Mouse (Mus musculus): ENCODE measurements around the gene Myo1d. TPM values are rescaled to one million over a fixed set of nuclear protein-coding genes. Genes with fewer than 3 reads are reported as not detected.

Myo1d gene
- 1 to 10 TPM; 6.4 to 7.0 TPM for total RNA-seq (2021)
- long read RNA-seq, experiment 1, full-length matches to known transcripts: 1 of 2 reads
- long read RNA-seq, experiment 1, partial matches to known transcripts: 1 of 2 reads
- long read RNA-seq, experiment 1, other reads (novel, unspliced or antisense): 0 of 2 reads
- long read RNA-seq, experiment 2, partial matches to known transcripts: 4 of 4 reads
- long read RNA-seq, experiment 2, other reads (novel, unspliced or antisense): 0 of 4 reads

GRCm38 (mm10) chr11:80779527-80780344 is at the start of gene Myo1d:
TSS of gene Myo1d (minus strand) at chr11:80780025.
- intact Hi-C loops (cut with DNase I; ENCODE audit: low total_unique reads): loop anchor here (10.0 kb wide), 1 partner anchor 75 kb away; no protein-coding TSS in a partner anchor
- peak; percentile 88 for DNase-seq

DNA sequence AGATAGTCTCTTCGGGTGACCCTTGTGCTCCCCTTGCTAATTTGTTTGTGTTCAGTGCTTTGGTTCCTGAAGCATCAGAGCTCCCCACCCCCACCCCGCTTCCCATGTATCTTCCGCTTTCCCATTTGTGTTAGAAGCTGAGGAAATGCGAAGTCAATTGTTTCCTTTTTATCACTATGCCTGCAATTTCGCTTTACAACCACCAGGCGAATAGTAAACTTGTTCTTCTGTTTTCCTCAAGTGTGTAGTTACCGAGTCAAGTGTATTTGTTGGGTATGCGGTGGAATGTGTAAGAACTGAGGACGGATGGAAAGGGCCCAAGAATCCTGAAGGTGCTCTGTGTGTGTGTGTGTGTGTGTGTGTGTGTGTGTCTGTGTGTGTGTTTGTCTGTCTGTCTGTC is 42.0 kb upstream of the Myo1d start:
- DNase-seq: no peak
- intact Hi-C loops (cut with DNase I; ENCODE audit: low total_unique reads): no loop called here

GRCm38 (mm10) chr11:80821296-80821695 is 41.5 kb upstream of the Myo1d start:
- intact Hi-C loops (cut with DNase I; ENCODE audit: low total_unique reads): no loop called here
- DNase-seq: peak; percentile 8

GRCm38 (mm10) chr11:80820085-80820484 is 40.3 kb upstream of the Myo1d start:
- intact Hi-C loops (cut with DNase I; ENCODE audit: low total_unique reads): no loop called here
- no peak for DNase-seq

DNA sequence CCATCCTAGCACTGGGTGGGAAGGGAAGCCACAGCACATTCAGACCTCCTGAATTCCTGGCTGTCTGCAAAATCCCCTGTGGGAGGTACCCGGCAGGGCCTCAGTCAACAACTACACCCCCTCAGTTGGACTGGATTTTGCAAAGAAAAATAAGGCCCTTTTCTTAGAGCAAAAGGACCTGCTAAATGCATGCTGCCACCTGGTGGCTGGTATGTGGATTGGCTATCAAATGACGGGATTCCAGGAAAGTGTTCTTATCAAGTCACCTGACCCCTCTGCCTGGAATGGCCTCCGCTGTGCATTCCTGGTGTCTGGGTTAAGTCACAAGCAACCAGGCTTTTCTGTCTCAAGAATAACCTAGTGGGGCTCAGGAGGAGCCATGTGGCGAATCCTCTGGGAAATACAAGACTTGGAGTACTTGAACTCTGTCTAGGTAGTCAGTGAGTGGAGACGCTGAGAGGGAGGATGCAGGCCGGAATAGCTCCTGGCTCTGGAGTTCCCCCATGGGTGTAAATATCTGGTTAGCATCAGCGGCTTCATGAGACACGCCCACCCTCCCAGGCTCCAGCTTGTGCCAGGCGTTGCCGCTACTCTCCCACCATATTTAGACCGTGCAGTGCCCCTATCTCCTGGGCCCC is 38.4 kb upstream of the Myo1d start:
- intact Hi-C loops (cut with DNase I; ENCODE audit: low total_unique reads): loop anchor here (5.0 kb wide), 1 partner anchor 121 kb away; no protein-coding TSS in a partner anchor
- peak; percentile 50 for DNase-seq

- no peak for DNase-seq
- intact Hi-C loops (cut with DNase I; ENCODE audit: low total_unique reads): loop anchor here (5.0 kb wide), 1 partner anchor 118 kb away; no protein-coding TSS in a partner anchor
Measured at GRCm38 (mm10) chr11:80815354-80815753, 35.5 kb upstream of the Myo1d start.

GRCm38 (mm10) chr11:80811156-80811555 is 31.3 kb upstream of the Myo1d start:
- intact Hi-C loops (cut with DNase I; ENCODE audit: low total_unique reads): no loop called here
- no peak for DNase-seq

- intact Hi-C loops (cut with DNase I; ENCODE audit: low total_unique reads): no loop called here
- DNase-seq: peak; percentile 28
Measured at GRCm38 (mm10) chr11:80809993-80810821, 30.4 kb upstream of the Myo1d start, which contains the start of gene Tmem98. TSS of gene Tmem98 (plus strand) at chr11:80810175.

GRCm38 (mm10) chr11:80809666-80809992 is 29.8 kb upstream of the Myo1d start:
- intact Hi-C loops (cut with DNase I; ENCODE audit: low total_unique reads): no loop called here
- no peak for DNase-seq

DNA sequence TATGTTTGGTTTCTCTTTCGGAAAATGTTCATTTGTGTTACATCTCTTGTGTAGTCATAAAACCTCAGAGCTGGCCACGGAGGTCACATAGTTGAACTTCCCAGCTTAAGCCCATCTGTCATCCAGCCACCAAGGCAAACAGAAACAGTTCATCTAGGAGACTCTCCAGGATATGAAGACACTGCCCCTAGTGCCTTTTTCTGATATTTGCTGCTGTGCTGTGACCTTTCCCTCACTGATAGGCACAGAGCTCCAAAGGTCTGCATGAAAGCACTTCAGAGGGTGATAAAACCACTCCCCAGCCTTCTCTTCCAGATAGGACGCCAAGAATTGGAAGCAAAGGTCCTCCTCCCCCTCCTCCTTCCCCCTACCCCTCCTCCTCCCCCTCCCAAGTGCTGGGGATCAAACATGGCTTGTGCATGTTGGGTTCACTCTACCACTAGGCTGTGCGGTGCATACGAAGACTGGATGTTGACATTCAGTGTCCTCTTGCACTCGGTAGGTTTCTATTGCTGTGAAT is 28.8 kb upstream of the Myo1d start:
- DNase-seq: no peak
- intact Hi-C loops (cut with DNase I; ENCODE audit: low total_unique reads): no loop called here

DNA sequence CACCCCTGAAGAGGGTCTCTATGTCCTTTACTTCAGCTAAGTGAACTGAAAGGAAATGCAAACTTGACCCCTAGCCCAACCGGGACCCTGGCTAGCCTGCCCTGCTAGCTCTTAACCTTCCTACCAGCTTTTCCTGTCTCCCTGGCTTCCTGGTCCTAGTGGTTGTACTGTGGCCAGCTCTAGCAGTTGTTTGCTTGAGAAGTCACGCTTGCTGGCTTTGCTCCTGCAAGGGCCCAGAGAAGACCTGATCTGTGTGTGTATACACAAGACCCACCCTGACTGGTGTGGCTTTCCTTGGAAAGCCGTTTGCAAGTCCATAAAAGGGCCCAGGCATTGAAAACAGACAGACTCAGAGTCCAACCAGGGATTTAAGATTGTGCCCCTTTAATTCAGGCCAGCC is 22.9 kb upstream of the Myo1d start:
- intact Hi-C loops (cut with DNase I; ENCODE audit: low total_unique reads): no loop called here
- DNase-seq: no peak

GRCm38 (mm10) chr11:80799979-80800378 is 20.2 kb upstream of the Myo1d start:
- intact Hi-C loops (cut with DNase I; ENCODE audit: low total_unique reads): no loop called here

GRCm38 (mm10) chr11:80795431-80795830 is 15.6 kb upstream of the Myo1d start:
- DNase-seq: no peak
- intact Hi-C loops (cut with DNase I; ENCODE audit: low total_unique reads): no loop called here

More at GRCm38 (mm10) chr11:80799979-80800378, 20.2 kb upstream of the Myo1d start:
- no peak for DNase-seq

- DNase-seq: no peak
Measured at GRCm38 (mm10) chr11:80794290-80794689, 14.5 kb upstream of the Myo1d start.

GRCm38 (mm10) chr11:80793386-80793785 is 13.6 kb upstream of the Myo1d start:
- intact Hi-C loops (cut with DNase I; ENCODE audit: low total_unique reads): no loop called here
- DNase-seq: no peak

More at GRCm38 (mm10) chr11:80794290-80794689, 14.5 kb upstream of the Myo1d start:
- intact Hi-C loops (cut with DNase I; ENCODE audit: low total_unique reads): no loop called here

DNA sequence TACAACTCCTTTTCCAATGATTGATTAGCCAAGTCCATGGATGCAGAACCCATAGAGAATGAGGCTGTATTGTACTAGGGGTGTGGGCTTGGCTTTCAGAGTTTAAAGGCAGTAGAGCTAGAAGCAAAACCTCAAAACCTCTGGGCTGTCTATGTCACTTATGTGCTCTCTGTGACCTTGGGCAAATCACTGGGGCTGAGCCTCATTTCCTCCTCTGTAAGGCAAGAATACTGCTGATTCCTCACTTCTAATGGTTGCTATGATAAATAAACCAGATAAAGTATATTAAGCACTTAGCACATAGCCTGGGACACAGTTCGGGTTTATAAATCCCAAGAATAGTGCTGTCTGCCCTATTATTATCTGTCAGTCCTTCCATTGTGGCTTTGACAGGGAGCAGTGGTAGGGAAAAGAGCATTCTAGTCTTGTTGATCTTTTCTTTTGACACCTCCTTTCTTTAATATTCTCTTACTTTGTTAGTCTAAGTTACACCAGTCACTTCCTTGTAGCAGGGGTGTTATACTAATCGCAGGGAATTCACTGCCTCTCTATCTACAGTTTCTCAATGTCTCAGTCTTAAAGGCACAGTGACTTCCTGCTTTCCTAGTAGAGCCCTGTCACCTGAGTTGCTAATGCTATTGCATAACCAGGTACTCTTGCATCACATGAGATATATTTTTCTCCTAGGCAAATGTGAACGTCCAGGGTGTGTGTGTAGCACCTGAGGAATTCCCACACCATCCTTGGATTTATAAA is 12.0 kb upstream of the Myo1d start:
- no peak for DNase-seq

GRCm38 (mm10) chr11:80790413-80790812 is 10.6 kb upstream of the Myo1d start:
- intact Hi-C loops (cut with DNase I; ENCODE audit: low total_unique reads): no loop called here
- no peak for DNase-seq

More for the DNA sequence above, 12.0 kb upstream of the Myo1d start:
- intact Hi-C loops (cut with DNase I; ENCODE audit: low total_unique reads): no loop called here

GRCm38 (mm10) chr11:80789647-80790240 is 9.9 kb upstream of the Myo1d start:
- intact Hi-C loops (cut with DNase I; ENCODE audit: low total_unique reads): no loop called here
- no peak for DNase-seq

Data from gastrocnemius, postnatal 14 days (tissue).